Mouse (Mus musculus): Measurements from ENCODE around the gene Slc9a1. TPM values are rescaled to one million over a fixed set of nuclear protein-coding genes. Genes with fewer than 3 reads are reported as not detected.

Gene Slc9a1
- polyA plus RNA-seq, 1 experiment from 2014 or later: 6.5 TPM

- no peak overlapping the region for H3K4me2 ChIP-seq (ENCODE audit: low read length)
- peaks cover 7% of the 10 kb centered on the region in 2 experiments; a peak in 1 of 4 replicates for H3K4me1 ChIP-seq (ENCODE audit: control insufficient read depth in 2 of 2, insufficient read depth in 2 of 2, low read length in 2 of 2)
- no peaks in the 10 kb centered on the region for H3K27me3 ChIP-seq (ENCODE audit: control insufficient read depth, insufficient read depth, low read length)
- H3K4me3 ChIP-seq (ENCODE audit: control insufficient read depth in 1 of 2, insufficient read depth in 1 of 2, low read depth in 1 of 2, low read length in 2 of 2): no peak overlapping the region
- no peak for ATAC-seq (ENCODE audit: insufficient number of reproducible peaks, insufficient read depth, low FRiP score, low read depth)
- H3K9me3 ChIP-seq (ENCODE audit: control insufficient read depth, low read length): no peaks in the 10 kb centered on the region
- H3K27ac ChIP-seq (replicated peaks in 1 of 2; ENCODE audit: control insufficient read depth in 1 of 2, insufficient read depth in 1 of 2, low read depth in 2 of 2, low read length in 2 of 2): no peak overlapping the region
- no peak overlapping the region for H3K9ac ChIP-seq (ENCODE audit: low read length)
- WGBS: 63% methylated on average over 7 of the region's 7 CpGs
- no peaks in the 10 kb centered on the region for H3K36me3 ChIP-seq (ENCODE audit: control insufficient read depth, insufficient read depth, low read length)
These were observed 82.9 kb downstream of the Slc9a1 start for GRCm38 (mm10) chr4:133452433-133452832.

- ATAC-seq (ENCODE audit: insufficient number of reproducible peaks, insufficient read depth, low FRiP score, low read depth): no peak
- WGBS: 68% methylated on average over 3 of the region's 3 CpGs
- Histone ChIP-seq H3K9ac (ENCODE audit: low read length) (no peak overlapping the region), H3K27ac (replicated peaks in 1 of 2; ENCODE audit: control insufficient read depth in 1 of 2, insufficient read depth in 1 of 2, low read depth in 2 of 2, low read length in 2 of 2) (no peak overlapping the region), H3K27me3 (ENCODE audit: control insufficient read depth, insufficient read depth, low read length) (no peaks in the 10 kb centered on the region), H3K9me3 (ENCODE audit: control insufficient read depth, low read length) (no peaks in the 10 kb centered on the region), H3K4me1 (ENCODE audit: control insufficient read depth in 2 of 2, insufficient read depth in 2 of 2, low read length in 2 of 2) (peaks cover 10 to 15% of the 10 kb centered on the region in 2 experiments), H3K4me3 (ENCODE audit: control insufficient read depth in 1 of 2, insufficient read depth in 1 of 2, low read depth in 1 of 2, low read length in 2 of 2) (no peak overlapping the region), H3K4me2 (ENCODE audit: low read length) (no peak overlapping the region), H3K36me3 (ENCODE audit: control insufficient read depth, insufficient read depth, low read length) (no peaks in the 10 kb centered on the region)
These were observed 88.5 kb downstream of the Slc9a1 start for GRCm38 (mm10) chr4:133458044-133458443.

- H3K27me3 ChIP-seq (ENCODE audit: control insufficient read depth, insufficient read depth, low read length): no peaks in the 10 kb centered on the region
- H3K9ac ChIP-seq (ENCODE audit: low read length): no peak overlapping the region
- H3K27ac ChIP-seq (replicated peaks in 1 of 2; ENCODE audit: control insufficient read depth in 1 of 2, insufficient read depth in 1 of 2, low read depth in 2 of 2, low read length in 2 of 2): no peak overlapping the region
- no peak overlapping the region for H3K4me3 ChIP-seq (ENCODE audit: control insufficient read depth in 1 of 2, insufficient read depth in 1 of 2, low read depth in 1 of 2, low read length in 2 of 2)
- WGBS: 93% methylated on average over 1 of the region's 1 CpGs
- no peaks in the 10 kb centered on the region for H3K9me3 ChIP-seq (ENCODE audit: control insufficient read depth, low read length)
- H3K4me2 ChIP-seq (ENCODE audit: low read length): no peak overlapping the region
- peaks cover 20 to 21% of the 10 kb centered on the region in 2 experiments for H3K4me1 ChIP-seq (ENCODE audit: control insufficient read depth in 2 of 2, insufficient read depth in 2 of 2, low read length in 2 of 2)
- H3K36me3 ChIP-seq (ENCODE audit: control insufficient read depth, insufficient read depth, low read length): no peaks in the 10 kb centered on the region
- no peak for ATAC-seq (ENCODE audit: insufficient number of reproducible peaks, insufficient read depth, low FRiP score, low read depth)
These were observed 90.5 kb downstream of the Slc9a1 start for GRCm38 (mm10) chr4:133460006-133460405.

DNA sequence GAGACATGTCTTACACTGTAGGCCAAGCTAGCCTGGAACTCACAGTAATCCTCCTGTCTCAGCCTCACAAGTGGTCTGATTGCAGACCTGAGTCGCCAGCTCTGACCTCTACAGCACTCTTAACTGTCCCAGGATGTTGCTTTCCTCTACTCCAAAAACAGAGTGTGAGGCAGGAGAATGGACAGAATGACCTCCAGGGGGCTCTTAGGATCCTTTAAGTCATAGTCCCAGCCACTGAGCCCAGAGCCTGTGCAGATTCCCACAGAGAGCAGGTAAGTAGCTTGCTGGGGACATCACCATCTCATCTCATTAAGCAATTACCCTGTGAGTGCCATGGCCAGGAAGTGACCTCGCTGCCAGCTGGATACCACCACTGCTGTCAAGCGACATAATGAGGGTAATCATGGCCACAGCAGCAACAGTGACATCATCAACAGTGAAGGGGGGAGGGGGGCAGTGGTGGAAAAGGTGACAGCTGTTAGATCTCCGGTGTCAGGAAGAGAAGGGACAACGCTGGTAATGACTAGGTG is 91.4 kb downstream of the Slc9a1 start:
- peaks cover 20 to 21% of the 10 kb centered on the region in 2 experiments for H3K4me1 ChIP-seq (ENCODE audit: control insufficient read depth in 2 of 2, insufficient read depth in 2 of 2, low read length in 2 of 2)
- H3K9ac ChIP-seq (ENCODE audit: low read length): no peak overlapping the region
- no peak for ATAC-seq (ENCODE audit: insufficient number of reproducible peaks, insufficient read depth, low FRiP score, low read depth)

GRCm38 (mm10) chr4:133461362-133461761 is 91.9 kb downstream of the Slc9a1 start:
- Histone ChIP-seq H3K4me2 (ENCODE audit: low read length) (no peak overlapping the region), H3K4me1 (ENCODE audit: control insufficient read depth in 2 of 2, insufficient read depth in 2 of 2, low read length in 2 of 2) (peaks cover 20 to 21% of the 10 kb centered on the region in 2 experiments), H3K36me3 (ENCODE audit: control insufficient read depth, insufficient read depth, low read length) (no peaks in the 10 kb centered on the region), H3K9ac (ENCODE audit: low read length) (no peak overlapping the region), H3K27me3 (ENCODE audit: control insufficient read depth, insufficient read depth, low read length) (no peaks in the 10 kb centered on the region), H3K9me3 (ENCODE audit: control insufficient read depth, low read length) (no peaks in the 10 kb centered on the region), H3K27ac (replicated peaks in 1 of 2; ENCODE audit: control insufficient read depth in 1 of 2, insufficient read depth in 1 of 2, low read depth in 2 of 2, low read length in 2 of 2) (no peak overlapping the region), H3K4me3 (ENCODE audit: control insufficient read depth in 1 of 2, insufficient read depth in 1 of 2, low read depth in 1 of 2, low read length in 2 of 2) (no peak overlapping the region)
- WGBS: 63% methylated on average over 4 of the region's 4 CpGs
- ATAC-seq (ENCODE audit: insufficient number of reproducible peaks, insufficient read depth, low FRiP score, low read depth): no peak

More for the DNA sequence above, 91.4 kb downstream of the Slc9a1 start:
- Histone ChIP-seq H3K4me3 (ENCODE audit: control insufficient read depth in 1 of 2, insufficient read depth in 1 of 2, low read depth in 1 of 2, low read length in 2 of 2) (no peak overlapping the region), H3K27me3 (ENCODE audit: control insufficient read depth, insufficient read depth, low read length) (no peaks in the 10 kb centered on the region), H3K9me3 (ENCODE audit: control insufficient read depth, low read length) (no peaks in the 10 kb centered on the region), H3K36me3 (ENCODE audit: control insufficient read depth, insufficient read depth, low read length) (no peaks in the 10 kb centered on the region), H3K4me2 (ENCODE audit: low read length) (no peak overlapping the region), H3K27ac (replicated peaks in 1 of 2; ENCODE audit: control insufficient read depth in 1 of 2, insufficient read depth in 1 of 2, low read depth in 2 of 2, low read length in 2 of 2) (no peak overlapping the region)
- WGBS: 47% methylated on average over 5 of the region's 5 CpGs

DNA sequence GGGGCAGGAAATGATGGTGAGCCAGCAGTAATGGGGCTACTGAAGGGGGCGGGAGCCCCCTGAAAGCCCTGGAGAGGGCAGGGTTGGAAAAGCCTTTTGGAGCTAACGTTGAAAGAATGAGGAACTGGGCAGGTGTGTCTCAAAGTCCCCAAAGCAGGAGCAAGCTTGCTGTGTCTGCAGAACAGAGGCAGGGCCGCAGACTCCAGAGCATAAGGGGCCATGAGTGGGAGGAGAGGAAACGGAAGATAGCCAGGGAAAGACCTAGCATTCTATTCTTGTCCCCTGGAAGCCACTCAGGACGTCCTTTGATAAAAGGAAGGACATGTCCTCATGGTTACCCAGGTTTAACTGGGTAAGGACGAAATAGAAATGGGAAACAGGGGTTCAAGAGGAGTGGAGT is 93.7 kb downstream of the Slc9a1 start:
- no peaks in the 10 kb centered on the region for H3K9me3 ChIP-seq (ENCODE audit: control insufficient read depth, low read length)
- no peak overlapping the region for H3K4me3 ChIP-seq (ENCODE audit: control insufficient read depth in 1 of 2, insufficient read depth in 1 of 2, low read depth in 1 of 2, low read length in 2 of 2)
- peak overlapping the region; percentile 73 to 75 for H3K27ac ChIP-seq (replicated peaks in 1 of 2; ENCODE audit: control insufficient read depth in 1 of 2, insufficient read depth in 1 of 2, low read depth in 2 of 2, low read length in 2 of 2)
- H3K27me3 ChIP-seq (ENCODE audit: control insufficient read depth, insufficient read depth, low read length): no peaks in the 10 kb centered on the region
- WGBS: 22% methylated on average over 6 of the region's 6 CpGs
- H3K4me1 ChIP-seq (ENCODE audit: control insufficient read depth in 2 of 2, insufficient read depth in 2 of 2, low read length in 2 of 2): peaks cover 20 to 25% of the 10 kb centered on the region in 2 experiments
- H3K36me3 ChIP-seq (ENCODE audit: control insufficient read depth, insufficient read depth, low read length): no peaks in the 10 kb centered on the region
- peak overlapping the region; percentile 31; the same call in 1 of the 2 replicates for H3K9ac ChIP-seq (ENCODE audit: low read length)
- ATAC-seq (ENCODE audit: insufficient number of reproducible peaks, insufficient read depth, low FRiP score, low read depth): no peak
- H3K4me2 ChIP-seq (ENCODE audit: low read length): 0 out of 2 replicates have a peak overlapping the region, but pooled peaks have one; percentile 18

- ATAC-seq (ENCODE audit: insufficient number of reproducible peaks, insufficient read depth, low FRiP score, low read depth): peak; percentile 63; the same call in 1 of the 2 replicates
These were observed 98.6 kb downstream of the Slc9a1 start for GRCm38 (mm10) chr4:133468080-133468479.

DNA sequence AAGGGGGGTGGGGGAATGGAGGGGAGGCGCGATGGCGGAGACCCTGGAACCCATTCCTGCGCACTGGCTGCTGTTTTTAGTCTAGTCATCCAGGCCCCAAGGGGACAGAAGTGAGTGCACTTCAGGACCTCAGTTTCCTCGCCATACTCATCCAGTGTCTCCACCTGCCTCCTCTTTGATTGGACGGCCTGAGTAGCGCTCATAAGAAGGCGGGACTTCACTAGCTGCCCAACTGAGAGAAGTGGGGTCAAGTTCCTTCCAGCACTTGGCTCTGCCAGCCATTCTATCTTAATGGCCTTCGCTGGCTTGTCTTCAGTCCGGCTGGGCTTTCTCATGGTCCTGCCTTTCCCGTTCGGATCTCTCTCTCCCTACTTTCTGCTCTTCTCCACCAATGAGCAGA is 99.6 kb downstream of the Slc9a1 start:
- peaks cover 4% of the 10 kb centered on the region; the same call in 1 of the 2 replicates for H3K9me3 ChIP-seq (ENCODE audit: control insufficient read depth, low read length)
- H3K36me3 ChIP-seq (ENCODE audit: control insufficient read depth, insufficient read depth, low read length): no peaks in the 10 kb centered on the region
- no peak overlapping the region for H3K27ac ChIP-seq (replicated peaks in 1 of 2; ENCODE audit: control insufficient read depth in 1 of 2, insufficient read depth in 1 of 2, low read depth in 2 of 2, low read length in 2 of 2)
- H3K27me3 ChIP-seq (ENCODE audit: control insufficient read depth, insufficient read depth, low read length): no peaks in the 10 kb centered on the region
- peak overlapping the region in 1 of 2 experiments; percentile 3; a peak in 1 of 4 replicates for H3K4me3 ChIP-seq (ENCODE audit: control insufficient read depth in 1 of 2, insufficient read depth in 1 of 2, low read depth in 1 of 2, low read length in 2 of 2)
- WGBS: 22% methylated on average over 12 of the region's 12 CpGs
- no peak overlapping the region for H3K9ac ChIP-seq (ENCODE audit: low read length)
- H3K4me1 ChIP-seq (ENCODE audit: control insufficient read depth in 2 of 2, insufficient read depth in 2 of 2, low read length in 2 of 2): peaks cover 4 to 12% of the 10 kb centered on the region in 2 experiments; a peak in 3 of 4 replicates
- peak overlapping the region; percentile 88 for H3K4me2 ChIP-seq (ENCODE audit: low read length)
- no peak for ATAC-seq (ENCODE audit: insufficient number of reproducible peaks, insufficient read depth, low FRiP score, low read depth)

More at GRCm38 (mm10) chr4:133468080-133468479, 98.6 kb downstream of the Slc9a1 start:
- H3K4me1 ChIP-seq (ENCODE audit: control insufficient read depth in 2 of 2, insufficient read depth in 2 of 2, low read length in 2 of 2): peaks cover 10 to 17% of the 10 kb centered on the region in 2 experiments
- no peaks in the 10 kb centered on the region for H3K27me3 ChIP-seq (ENCODE audit: control insufficient read depth, insufficient read depth, low read length)
- H3K4me2 ChIP-seq (ENCODE audit: low read length): peak overlapping the region; percentile 88
- H3K9me3 ChIP-seq (ENCODE audit: control insufficient read depth, low read length): peaks cover 4% of the 10 kb centered on the region; the same call in 1 of the 2 replicates
- no peak overlapping the region for H3K27ac ChIP-seq (replicated peaks in 1 of 2; ENCODE audit: control insufficient read depth in 1 of 2, insufficient read depth in 1 of 2, low read depth in 2 of 2, low read length in 2 of 2)
- peak overlapping the region; percentile 52 to 55 for H3K4me3 ChIP-seq (ENCODE audit: control insufficient read depth in 1 of 2, insufficient read depth in 1 of 2, low read depth in 1 of 2, low read length in 2 of 2)
- peak overlapping the region; percentile 64 for H3K9ac ChIP-seq (ENCODE audit: low read length)
- under 1% methylated on average over 24 of the region's 27 CpGs for WGBS
- H3K36me3 ChIP-seq (ENCODE audit: control insufficient read depth, insufficient read depth, low read length): no peaks in the 10 kb centered on the region
